Mouse (Mus musculus) adrenal gland, adult 8-10 months (tissue): Measurements from ENCODE around the gene H3f3a. TPM values are rescaled to one million over a fixed set of nuclear protein-coding genes. Genes with fewer than 3 reads are reported as not detected.
"Not testable (repeated sequence)": the region's sequence is repeated elsewhere in the genome, so short reads cannot be mapped to it uniquely, and the experiment has no call there.

Experiments
- DNase-seq: peaks from one replicate; pipeline ENCODE4 v3.0.0; 2022
- total RNA-seq, 4 experiments: library from RNA; stranded (reverse); gene quantifications; 2 replicates each; pipeline ENCODE4 v1.2.4; 2022

Gene H3f3a
- total RNA-seq: 100 to 1,000 TPM; 575 to 749 (median 648) TPM

DNA sequence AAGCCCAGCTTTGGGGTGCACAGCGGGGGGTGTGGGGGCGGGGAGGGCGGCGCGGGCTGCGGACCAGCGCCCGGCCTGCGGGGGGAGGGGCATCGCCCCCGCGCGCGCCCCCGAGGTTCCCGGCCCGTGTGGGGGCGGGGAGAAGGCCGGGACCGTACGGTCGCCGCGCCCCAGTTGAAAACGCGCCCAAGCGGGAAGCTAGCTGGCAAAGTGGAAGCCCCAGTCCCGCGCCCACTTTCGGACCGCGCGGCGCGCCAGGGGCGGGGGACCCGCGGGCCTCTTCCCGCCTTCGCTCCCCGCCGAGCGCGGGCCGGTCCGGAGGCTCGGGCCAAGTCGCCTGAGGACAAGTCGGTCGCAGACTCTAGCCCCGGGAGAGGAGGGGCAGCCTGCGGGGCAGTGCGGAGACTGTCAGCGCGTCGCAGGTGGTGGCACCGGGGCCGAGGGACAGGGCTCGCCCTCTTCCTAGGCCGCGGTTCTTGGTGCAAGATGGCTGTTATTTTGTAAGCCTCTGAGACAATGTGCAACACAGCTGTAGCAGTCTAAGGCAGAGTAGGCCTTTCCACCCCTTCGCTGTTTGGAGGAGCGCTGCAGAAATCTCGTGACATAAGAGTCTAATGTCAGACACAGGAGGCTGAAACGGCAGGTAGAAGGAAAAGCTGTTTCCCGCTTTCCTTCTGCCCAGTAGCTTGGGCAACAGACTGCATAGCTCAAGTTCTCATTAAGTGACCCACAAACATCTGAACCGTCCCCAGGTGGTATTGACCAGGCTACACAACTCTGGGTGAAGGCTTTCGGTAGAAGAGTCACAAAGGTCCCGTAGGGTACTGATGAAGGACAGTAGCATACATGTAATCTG lies at the start of gene H3f3a:
H3f3a (minus strand) TSS at position 59 of the 856 bp plus-strand sequence.
- peak; percentile 74 for DNase-seq

GRCm38 (mm10) chr1:180860030-180860429 lies 46.3 kb upstream of the H3f3a start:
- no peak for DNase-seq

DNA sequence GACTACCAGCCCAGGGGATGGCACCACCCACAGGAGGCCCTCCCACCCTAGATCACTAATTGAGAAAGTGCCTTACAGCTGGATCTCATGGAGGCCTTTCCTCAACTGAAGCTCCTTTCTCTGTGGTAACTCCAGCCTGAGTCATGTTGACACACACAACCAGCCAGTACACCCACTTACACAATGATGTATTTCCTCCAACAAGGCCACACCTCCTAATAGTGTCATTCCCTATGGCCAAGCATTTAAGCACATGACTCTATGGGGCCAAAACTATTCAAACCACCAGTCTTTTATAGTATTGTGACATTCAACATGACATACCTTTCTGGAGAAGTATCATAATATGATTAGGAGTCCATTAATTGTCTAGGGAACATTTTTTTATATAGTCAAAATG lies 45.0 kb upstream of the H3f3a start:
- DNase-seq: no peak

DNA sequence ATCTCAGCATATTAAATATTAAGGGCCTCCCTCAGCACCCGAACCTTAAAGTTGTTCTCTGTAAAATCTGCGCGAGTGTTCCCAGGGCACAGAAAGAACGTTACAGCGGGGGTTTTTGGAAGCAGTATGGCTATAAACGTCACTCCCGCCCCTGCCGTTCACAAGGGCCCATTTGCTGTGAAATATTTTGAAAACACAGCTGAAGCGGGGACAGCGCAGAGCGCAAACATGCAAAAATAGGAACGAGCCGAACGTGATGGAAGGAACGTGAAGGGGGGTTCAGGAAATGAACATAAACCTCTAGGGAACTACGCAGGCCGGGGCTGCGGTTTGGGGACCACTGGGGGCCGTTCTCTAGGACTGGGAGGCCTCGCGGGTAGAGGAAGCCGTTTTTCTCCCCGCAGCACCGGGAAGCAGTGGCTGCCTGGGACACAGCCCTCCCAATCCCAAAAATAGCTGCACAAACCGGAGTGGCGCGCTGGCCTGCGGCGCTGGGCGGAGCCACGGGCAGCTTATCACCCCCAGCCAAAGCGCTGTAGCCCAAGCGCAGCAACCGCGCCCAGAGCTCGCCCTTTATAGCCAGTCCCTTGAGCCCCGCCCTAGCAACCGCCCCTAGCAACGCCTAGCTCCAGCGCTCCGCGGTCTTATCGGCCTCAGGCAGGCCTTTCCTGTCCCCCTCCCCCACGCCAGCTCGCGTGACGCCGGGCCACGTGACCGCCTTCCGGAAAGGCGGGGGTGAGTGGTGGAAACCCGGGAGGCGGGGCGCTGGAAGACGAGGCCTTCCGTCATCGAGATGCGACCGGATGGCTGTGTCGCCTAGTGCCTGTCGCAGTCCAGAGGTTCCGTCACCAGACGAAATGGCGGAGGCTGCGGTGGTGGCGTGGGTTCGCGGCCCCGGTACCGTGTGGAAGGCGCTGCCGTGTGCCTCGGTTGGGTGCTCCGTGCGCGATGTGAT lies 36.9 kb upstream of the H3f3a start, which contains the start of gene Sde2:
Sde2 (plus strand) TSS at position 812 of the 955 bp plus-strand sequence.
- peak; percentile 100 for DNase-seq

DNA sequence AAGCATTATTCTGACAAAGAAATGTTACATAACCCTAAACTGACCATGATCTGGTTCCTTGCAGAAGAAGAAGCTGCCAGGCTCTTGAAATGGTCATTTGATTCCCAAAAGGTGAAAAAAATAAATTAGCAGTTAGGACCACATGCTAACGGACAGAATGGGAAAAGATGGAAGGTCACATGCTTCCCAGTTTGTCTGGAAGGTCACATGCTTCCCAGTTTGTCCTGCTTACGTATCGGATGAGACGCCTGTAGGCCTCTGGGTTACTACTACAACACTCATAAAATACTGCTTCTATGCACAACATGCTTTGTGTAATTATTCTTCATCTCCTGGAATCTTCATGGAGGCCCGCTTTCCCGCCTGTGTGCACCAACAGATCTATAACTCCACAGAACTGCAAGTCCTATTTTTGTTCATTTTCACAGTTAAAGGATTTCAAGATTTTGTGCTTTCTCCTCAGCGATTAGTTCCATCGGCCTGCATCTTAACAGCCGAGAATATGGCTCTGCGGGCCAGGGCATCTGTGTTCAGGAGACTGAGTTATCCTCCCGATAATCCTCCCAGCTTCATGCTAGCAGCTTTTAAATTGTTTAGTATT lies 36.1 kb upstream of the H3f3a start:
- no peak for DNase-seq

- DNase-seq: peak; percentile 57
These were observed 34.9 kb upstream of the H3f3a start for GRCm38 (mm10) chr1:180848511-180849241.

GRCm38 (mm10) chr1:180848114-180848510 lies 34.4 kb upstream of the H3f3a start:
- DNase-seq: peak; percentile 77

DNA sequence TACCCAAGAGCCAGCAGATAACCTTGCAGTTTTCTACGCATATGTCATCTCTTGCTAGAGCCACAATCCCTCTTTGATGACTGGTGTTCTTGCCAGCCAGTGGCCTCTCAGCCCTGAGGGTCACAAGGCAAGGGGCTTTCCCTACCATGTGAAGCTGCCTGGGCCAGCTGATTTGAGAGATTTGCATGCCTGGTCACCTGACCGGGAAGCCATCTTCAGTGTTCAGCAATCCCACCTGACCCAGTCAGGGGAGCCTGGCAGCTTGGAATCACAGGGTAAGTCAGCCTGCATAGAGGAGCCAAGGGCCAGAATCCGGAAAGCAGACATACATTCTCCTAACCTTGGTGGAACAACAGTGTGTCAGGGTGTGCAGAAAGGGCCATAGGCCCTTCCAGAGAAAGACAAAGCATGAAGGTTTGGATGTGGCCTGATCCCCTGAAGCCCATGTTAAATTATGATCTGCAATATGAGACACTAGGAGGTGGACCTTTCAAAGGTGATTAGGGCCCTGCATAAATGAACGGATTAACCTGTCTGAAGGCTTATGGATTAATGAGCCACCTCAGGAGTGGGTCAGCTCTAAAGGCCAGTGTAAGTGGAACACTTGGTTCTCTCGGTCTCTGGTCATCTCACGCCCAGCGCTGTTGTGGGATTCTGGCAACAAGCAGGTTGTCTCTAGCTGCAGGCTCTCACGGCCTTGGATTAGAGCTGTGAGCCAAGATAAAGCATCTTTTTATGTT lies 28.0 kb upstream of the H3f3a start:
- DNase-seq: peak; percentile 64

- DNase-seq: no peak
These were observed 25.6 kb upstream of the H3f3a start for GRCm38 (mm10) chr1:180839201-180839910.

DNA sequence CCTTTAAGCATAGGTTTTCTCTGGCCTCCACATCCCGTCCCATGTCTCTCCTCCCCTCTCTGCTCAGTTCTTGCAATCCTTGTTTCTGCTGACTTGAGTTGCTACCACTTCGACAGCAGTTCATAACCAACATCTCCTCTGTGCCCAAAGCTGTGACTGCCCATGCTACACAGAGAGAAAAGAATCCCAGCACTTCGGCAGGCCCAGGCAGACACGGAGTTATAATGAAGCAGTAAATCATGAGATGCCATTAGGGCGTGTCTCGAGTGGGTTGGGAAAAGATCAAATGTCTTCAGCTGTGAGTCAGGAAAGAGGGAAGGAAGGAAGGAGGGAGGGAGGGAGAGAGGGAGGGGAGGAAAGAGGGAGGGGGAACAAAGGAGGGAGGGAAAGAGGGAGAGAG lies 24.3 kb upstream of the H3f3a start:
- DNase-seq: no peak

DNA sequence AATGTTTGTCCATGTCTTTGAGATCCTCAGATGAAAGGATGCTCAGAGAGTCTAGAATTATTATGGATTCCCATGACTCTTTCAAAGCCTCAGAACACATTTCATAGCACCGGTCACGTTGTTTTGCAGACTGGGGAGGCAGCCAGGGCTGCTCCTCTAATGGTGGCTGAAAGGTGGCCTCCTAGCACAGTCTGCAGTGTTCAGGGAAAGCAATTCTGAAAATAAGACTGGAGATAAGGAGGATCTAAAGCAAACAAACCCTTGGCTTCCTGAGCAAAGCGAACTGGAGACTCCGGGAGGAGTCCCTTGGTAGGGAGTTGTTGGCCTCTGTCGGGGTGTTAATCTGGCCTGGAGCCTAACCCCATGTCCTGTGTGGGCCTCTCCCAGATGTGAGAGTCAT lies 23.4 kb upstream of the H3f3a start:
- DNase-seq: no peak

DNA sequence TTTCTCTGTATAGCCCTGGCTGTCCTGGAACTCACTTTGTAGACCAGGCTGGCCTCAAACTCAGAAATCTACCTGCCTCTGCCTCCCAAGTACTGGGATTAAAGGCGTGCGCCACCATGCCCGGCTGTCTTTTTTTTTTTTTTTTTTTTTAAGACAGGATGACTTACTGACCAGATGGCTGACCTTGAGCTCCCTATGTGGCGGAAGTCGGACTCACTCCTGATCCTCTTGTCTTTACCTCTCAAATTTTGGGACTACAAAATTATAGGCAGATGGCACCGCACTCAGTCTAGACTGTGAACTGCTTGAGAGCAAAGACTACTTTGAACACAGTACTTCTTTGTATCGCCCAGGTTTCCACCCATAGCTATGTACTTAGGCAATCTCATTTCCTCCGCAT lies 22.7 kb upstream of the H3f3a start:
- DNase-seq: not testable (repeated sequence)

DNA sequence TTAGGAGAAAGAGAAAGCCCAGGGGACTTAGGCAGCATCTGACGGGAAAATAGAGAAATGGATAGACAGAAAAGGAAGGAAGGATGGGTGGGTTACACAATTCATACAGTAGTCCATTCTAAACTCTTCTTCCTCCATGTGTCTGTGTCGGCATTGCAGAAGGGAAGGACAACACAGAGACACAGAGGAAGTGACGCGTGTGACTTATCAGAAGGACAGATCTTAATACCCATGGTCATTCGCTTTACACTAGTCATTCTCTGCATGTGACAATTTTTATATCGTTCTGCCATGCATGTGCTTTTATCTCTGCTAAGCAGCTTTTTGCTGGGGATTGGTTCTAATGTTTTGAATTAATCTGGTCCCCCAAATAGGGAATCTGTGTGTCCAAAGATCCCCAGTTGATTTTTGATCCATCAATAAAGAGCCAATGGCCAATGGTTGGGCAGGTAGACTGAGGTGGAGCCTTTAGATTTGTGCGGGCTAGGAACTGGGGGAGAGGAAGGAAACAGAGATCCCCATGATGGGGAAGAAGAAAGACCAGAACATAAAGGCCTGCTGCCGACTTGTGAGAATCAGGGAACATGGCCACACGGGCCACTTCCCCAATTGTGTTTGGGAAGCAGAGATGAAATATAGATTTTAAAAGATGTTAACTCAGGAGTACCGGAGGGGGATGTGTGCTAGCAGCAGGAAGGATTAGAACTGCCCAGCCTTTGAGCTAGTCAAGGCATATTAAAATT lies 21.7 kb upstream of the H3f3a start:
- DNase-seq: no peak

DNA sequence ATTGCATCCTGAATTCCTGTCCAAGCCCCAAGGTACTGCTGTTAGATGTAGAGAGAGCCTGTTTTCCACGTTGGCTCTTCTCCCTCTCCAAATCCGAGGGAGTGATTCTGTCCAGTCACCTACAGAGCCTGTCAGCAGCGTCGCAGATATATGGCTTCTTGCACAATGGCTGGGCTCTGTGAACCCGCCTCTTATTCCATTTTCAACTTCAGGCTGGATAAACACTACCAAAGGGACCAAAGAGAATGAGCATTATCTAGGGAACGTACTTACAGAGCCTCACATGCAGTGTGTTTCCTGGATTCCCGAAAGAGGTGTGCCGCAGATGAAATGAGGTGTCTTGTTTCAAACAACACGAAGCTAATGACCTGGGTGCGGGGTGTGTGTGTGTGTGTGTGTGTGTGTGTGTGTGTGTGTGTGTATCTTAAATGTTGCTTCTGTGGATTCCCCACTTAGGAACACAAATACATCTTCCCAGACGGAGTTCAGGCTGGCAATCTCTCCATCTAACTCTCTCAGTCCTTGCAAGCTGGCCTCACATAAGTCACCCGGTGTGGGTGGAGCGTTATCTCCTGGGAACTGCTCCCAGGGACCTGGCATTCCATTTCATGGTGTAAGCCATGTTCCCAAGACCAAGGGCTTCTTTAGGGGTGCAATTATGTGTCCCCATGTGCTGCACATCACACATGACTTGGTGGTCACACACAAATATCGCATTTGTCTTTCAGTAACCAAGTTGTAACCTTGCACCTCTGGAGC lies 17.0 kb upstream of the H3f3a start:
- no peak for DNase-seq

DNA sequence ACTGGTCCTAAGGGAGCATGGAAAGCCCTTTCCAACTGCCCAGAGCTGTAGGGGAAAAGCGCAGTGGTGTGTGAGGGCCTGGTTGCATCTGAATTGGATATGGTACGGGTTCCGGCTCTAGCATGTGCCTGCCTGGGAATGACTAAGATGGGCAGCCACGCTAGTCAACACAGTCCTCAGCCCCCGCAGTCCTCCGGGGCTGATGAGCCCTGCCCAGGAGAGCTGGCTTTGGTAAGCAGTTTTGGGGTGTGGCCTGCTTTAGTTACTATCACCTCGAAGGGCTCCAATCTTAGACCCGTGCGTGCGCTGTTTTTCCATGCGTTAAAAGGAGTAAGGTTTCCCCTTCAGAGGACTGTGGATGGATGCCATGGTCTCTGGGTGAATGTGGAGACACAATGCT lies 16.4 kb upstream of the H3f3a start:
- DNase-seq: no peak

DNA sequence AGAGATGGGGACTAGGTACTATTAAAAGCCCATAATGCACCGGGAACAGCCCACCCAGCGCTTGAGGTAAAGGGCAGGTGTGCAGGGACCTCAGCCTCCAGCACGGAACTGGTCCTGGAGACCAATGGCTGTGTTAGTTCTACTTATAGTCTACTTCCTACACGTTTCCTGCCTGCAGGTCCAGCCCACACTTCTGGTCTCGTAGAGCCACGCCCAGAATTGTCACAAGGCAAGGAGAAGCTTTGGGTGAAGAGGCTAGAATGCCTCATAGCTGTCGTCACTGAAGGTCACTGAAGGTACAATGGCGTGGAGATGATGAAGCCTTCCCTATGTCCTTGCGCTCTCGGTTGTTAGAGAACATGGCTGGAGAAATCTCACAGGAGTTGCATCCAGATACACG lies 16.0 kb upstream of the H3f3a start:
- DNase-seq: no peak

DNA sequence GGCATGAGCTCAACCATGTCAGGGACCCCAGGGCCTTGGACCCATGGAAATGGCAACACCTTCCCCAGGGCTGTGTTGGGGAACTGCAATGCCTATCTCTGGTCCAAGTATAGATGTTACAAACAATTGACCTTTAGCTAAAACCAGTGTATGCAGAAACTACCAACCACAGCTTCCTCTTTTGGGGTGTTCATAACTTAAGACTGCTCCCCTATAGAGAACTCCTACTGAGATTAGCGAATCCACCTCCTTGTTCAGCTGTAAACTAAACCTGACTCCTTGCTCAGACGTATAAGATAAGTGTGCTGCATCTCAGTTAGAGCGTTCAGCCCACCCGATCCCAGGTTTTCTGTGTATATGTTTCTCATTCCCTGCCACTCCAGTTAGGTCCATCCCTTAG lies 12.9 kb upstream of the H3f3a start:
- no peak for DNase-seq

- no peak for DNase-seq
These were observed 11.0 kb upstream of the H3f3a start for GRCm38 (mm10) chr1:180824721-180825120.

GRCm38 (mm10) chr1:180823716-180824115 lies 10.0 kb upstream of the H3f3a start:
- no peak for DNase-seq
